Mouse (Mus musculus) subcutaneous adipose tissue, adult 2 months (tissue): ENCODE measurements around the gene Fryl. TPM values are rescaled to one million over a fixed set of nuclear protein-coding genes. Genes with fewer than 3 reads are reported as not detected.

ENCODE experiments used
- polyA plus RNA-seq: library from polyadenylated mRNA; depleted of rRNA; stranded (reverse); fragments of >200 nt; gene quantifications from 2 replicates; pipeline ENCODE4 v1.2.3, GENCODE M21; 2012; ENCODE audit warnings: low replicate concordance; rRNA removed

Fryl gene
- 42.6 and 72.2 TPM in 2 replicates for polyA plus RNA-seq

DNA sequence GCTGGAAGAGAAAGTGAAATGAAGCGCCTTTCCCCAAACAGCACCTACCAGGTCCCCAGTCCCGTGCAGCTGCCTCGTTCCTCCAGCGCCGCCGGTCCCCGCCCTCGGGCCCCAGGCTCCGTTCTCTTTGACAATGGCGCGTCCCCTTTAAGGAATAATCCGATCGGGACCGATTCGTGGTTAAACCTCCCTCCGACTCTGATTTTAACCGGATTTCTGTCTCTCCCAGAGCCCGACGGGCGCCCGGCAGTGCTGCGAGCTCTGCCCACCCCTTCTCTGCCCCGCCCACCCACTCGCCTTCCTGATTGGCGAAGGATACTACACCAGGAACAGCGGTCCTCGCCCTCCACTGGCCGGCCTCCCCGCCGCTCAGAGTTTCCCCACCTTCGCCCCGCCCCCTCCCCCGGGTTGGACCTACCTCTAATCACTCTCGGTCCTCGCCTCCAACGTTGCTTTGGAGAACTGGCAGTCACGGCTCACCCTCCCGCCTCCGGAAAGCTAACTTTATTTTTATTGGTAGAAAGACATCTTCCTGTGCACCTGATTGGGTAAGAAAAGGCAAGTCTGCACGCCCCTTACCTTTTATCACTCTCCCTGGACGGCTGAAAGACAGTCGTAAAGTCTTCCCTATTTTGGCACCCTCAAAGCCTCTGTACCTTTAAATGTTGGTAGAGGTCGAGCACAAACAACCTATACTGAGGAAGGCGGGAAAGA lies at the start of gene Fryl:
Gene Fryl, minus strand, starts transcription at position 268 of the 714 bp plus-strand sequence.

DNA sequence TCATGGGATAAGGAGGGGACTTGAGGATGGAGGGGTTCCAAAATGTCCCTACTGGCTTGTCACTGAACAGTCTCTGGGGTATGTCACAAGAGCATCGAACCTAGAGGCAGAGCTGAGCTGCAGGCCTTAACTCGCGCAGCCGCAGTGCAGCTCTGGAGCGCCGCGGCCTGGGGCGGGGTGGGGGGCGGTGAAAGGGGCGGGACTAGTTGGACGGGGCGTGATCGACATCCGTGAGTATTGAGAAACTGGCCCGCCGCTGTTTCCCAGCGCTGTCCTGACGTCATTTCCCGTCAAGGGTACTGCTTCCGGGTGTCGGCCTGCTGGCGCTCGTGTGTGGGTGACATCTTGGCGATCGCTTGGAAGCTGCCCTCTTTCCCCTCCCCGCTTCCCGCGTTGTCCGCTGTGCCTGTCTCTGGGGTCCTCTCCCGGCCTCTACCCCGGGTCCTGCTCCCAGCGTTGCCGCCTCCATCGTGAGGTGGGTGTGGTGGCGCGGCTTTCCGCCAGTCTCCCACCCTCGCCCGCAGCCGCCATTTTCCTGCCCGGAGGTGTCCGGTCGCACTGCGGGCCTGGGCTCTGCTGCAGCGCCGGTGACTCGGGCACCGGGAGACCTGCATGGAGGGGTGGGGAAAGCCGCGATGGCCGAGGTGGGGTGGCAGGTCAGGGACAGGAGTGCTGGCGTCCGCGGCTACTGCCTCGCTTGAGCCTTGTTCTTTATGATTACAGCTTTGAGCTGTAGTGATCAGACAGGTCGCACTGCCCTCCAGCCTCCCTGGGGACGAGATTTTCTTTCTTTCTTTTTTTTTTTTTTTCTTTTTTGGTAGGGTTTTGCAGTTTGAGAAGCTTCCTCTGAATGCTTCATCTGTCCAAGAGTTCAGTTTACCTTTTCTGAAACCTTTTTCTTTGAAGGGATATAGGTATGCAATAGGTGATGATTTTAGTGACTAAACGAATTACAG lies 36.4 kb upstream of the Fryl start, which contains the start of gene Ociad1:
Gene Ociad1, plus strand, starts transcription at position 283 of the 956 bp plus-strand sequence.

DNA sequence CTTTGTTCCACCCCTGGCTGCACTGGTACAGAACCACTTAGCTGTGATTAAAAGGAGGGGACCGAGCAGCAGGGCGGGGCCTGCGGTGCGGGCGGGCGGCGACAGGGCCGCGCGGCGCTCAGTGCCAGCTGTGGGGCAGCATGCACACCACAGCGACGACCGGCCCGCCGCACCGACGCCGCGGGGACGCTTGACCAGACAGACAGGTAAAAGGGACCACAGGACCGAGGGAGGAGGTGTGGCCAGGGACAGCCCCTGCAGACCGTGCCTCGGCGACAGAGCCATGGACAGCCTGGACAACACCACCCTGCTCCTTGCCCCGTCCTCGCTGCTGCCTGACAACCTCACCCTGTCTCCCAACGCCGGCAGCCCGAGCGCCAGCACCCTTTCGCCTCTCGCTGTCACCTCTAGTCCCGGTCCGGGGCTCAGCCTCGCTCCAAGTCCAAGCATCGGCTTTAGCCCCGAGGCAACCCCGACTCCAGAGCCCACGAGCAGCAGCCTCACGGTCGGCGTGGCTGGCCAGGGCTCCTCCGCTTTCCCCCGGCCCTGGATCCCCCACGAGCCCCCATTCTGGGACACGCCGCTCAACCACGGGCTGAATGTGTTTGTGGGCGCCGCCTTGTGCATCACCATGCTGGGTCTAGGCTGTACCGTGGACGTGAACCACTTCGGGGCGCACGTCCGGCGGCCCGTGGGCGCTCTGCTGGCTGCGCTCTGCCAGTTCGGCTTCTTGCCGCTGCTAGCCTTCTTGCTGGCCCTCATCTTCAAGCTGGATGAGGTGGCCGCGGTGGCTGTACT lies 249.4 kb downstream of the Fryl start, which contains the start of gene Slc10a4:
Gene Slc10a4, plus strand, starts transcription at position 100 of the 798 bp plus-strand sequence.

DNA sequence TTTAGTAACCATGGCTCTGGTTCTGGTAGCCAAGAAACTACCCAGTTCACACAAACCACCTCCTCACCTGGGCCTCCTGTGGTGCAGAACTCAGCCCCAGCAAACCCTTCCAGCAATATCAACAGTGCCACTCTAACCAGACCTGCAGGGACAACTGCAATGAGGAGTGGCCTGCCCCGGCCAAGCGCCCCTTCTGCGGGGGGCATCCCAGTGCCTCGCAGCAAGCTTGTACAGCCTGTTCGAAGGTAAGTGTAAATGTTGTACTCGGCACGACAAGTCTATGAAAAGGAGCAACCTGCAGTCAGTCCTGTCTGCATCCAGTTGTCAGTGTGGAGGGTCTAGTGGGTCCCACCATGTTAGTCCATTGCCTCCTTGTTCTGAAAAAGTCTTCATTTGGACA lies 281.8 kb downstream of the Fryl start, which contains the start of gene Gm10135:
Gene Gm10135, minus strand, starts transcription at position 101 of the 400 bp plus-strand sequence.

Other genes starting within 250 kb of the Fryl start
- 0.19 and 0.26 TPM in 2 replicates for gene Slc10a4, start 249.7 kb downstream of the Fryl start, polyA plus RNA-seq
- 81.2 and 94.0 TPM in 2 replicates for gene Ociad1, start 36.2 kb upstream of the Fryl start, polyA plus RNA-seq
- gene Ociad2, start 84.4 kb upstream of the Fryl start, polyA plus RNA-seq = 0.86 and 2.9 TPM in 2 replicates
- 0.04 and 0.42 TPM in 2 replicates for gene Cwh43, start 149.5 kb upstream of the Fryl start, polyA plus RNA-seq
- gene Dcun1d4, start 224.4 kb upstream of the Fryl start, polyA plus RNA-seq = 8.8 and 9.4 TPM in 2 replicates